Mouse (Mus musculus): ENCODE results near the gene Tet1.

Tet1 gene

GRCm38 (mm10) chr10:62892549-62893232 lies 16.1 kb downstream of the Tet1 start:
- in situ Hi-C loops (cut with MboI; ENCODE audit: unreplicated experiment in 2 of 2) = no loop called here

- in situ Hi-C loops (cut with MboI; ENCODE audit: unreplicated experiment in 2 of 2) = no loop called here
Observed at GRCm38 (mm10) chr10:62891025-62891424, 17.8 kb downstream of the Tet1 start.

- in situ Hi-C loops (cut with MboI; ENCODE audit: unreplicated experiment in 2 of 2) = no loop called here
Observed at GRCm38 (mm10) chr10:62886799-62887591, 21.8 kb downstream of the Tet1 start.

DNA sequence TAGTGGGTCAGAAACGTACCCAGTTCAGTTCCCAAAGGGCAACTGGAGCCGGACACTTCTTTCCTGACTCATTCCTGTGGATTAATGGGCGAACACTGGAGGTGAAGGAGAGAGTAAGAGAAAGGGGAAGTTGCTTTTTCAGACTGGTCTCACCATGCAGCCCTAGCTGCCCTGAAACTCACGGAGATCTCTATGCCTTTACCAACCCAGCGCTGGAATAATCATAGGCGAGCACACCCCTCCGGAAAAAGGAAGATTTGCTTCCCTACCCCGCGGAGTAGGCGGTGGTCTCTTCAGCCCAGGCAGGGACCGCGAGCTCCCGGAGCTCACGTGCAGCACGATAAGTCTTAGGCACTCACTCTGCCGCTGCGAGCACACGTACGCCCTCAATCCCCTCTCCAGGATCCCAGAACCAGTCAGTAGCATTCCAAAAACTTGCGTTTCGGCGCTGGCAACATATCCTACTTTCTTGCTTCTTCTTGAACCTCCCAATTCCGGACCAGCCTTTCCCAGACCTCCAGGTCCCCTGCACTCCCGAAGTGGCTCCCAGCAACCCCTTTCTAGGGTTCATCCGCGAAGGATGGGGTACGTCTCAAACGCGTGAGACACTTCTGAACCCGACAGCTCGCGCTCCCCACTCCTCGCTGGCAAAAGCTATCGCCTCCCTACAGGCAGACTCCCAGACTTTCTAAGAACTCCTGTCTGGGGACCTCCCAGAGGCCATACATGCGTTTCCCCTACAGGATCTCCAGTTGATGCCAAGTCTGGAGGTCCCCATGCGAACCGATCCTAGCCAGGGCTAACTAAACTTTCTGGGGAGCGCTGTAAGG lies 22.6 kb downstream of the Tet1 start:
- in situ Hi-C loops (cut with MboI; ENCODE audit: unreplicated experiment in 2 of 2) = no loop called here

- in situ Hi-C loops (cut with MboI; ENCODE audit: unreplicated experiment in 2 of 2) = no loop called here
Observed at GRCm38 (mm10) chr10:62885460-62885859, 23.3 kb downstream of the Tet1 start.

- in situ Hi-C loops (cut with MboI; ENCODE audit: unreplicated experiment in 2 of 2) = no loop called here
Observed at GRCm38 (mm10) chr10:62884517-62884916, 24.3 kb downstream of the Tet1 start.

DNA sequence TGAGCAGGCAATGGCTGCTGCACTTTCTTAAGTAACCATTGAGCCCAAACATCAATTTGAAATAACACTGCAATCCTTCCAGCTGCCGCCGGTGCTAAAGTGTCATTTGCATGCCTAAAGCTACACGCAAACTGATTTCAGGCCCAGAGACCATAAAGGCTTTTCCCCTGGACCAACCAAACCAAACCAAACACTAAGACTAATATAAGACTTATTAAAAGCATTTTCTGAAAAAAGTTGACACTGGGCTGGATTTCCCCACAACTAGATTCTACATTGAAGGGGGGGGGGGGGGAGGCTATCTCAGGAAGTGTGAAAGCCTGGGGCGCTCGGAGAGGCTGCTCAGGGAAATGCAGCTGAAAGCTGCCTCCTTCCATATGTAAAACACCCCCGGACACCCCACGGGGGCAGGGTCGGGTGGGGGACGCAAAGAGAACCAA lies 24.8 kb downstream of the Tet1 start:
- in situ Hi-C loops (cut with MboI; ENCODE audit: unreplicated experiment in 2 of 2) = no loop called here

DNA sequence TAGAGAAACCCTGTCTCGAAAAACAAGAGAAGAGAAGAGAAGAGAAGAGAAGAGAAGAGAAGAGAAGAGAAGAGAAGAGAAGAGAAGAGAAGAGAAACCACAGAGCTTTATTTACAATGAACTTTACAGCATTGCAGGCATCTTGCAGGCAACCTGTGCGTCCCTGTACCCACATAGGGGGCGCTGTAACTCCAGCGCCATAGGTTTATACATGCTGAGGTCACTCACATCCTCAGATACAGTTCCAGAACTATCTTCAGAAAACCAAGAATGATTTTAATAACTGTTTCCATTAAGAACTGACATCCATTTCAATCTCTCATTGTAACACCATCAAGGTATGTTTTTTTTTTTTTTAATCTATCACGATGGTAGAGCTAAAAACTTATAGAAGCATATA lies 27.6 kb downstream of the Tet1 start:
- in situ Hi-C loops (cut with MboI; ENCODE audit: unreplicated experiment in 2 of 2) = no loop called here

- in situ Hi-C loops (cut with MboI; ENCODE audit: unreplicated experiment in 2 of 2) = loop anchor here in 1 of 2 experiments (10.0 kb wide), 1 partner anchor 187 kb away; the partner anchor contains the start of gene Pbld1
Observed at GRCm38 (mm10) chr10:62878056-62878455, 30.7 kb downstream of the Tet1 start.

- in situ Hi-C loops (cut with MboI; ENCODE audit: unreplicated experiment in 2 of 2) = loop anchor here in 1 of 2 experiments (10.0 kb wide), 1 partner anchor 189 kb away; the partner anchor contains the start of gene Pbld1
Observed at GRCm38 (mm10) chr10:62875565-62875964, 33.2 kb downstream of the Tet1 start.

GRCm38 (mm10) chr10:62874828-62875227 lies 34.0 kb downstream of the Tet1 start:
- in situ Hi-C loops (cut with MboI; ENCODE audit: unreplicated experiment in 2 of 2) = loop anchor here in 1 of 2 experiments (10.0 kb wide), 1 partner anchor 190 kb away; the partner anchor contains the start of gene Pbld1

DNA sequence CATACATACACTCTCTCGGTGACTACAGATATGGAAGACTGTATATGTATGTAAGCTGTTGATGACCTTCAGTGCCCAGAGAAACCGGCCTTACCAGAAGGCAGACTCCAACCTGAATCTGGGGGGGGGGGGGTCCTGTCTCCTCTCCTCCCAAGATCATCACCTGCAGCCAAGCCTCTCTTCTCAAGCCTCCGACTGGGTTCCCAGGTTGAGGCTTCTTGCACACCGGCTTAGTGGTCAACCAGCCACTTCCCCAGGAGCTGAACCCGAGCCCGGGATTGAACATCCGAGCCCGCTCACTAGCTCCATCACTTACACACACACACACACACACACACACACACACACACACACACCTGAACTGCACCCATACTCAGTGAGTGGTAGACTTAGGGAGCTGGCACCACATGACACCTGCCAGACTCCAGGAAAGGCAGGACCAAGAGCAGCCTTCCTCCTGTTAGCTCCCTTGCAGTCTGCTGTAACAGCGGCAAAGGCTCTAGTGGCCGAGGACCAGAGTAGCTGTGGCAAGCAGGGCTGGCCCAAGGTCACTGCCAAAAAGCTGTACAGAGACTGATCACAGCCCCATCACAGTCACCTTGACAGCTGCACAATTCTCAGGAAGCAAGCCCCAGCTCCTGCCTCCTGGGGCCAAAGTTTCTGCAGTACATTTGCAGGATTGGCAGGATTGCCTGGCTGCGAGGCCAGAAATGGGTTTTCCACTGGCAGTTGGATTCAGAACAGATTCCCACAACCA lies 42.6 kb downstream of the Tet1 start:
- in situ Hi-C loops (cut with MboI; ENCODE audit: unreplicated experiment in 2 of 2) = no loop called here

DNA sequence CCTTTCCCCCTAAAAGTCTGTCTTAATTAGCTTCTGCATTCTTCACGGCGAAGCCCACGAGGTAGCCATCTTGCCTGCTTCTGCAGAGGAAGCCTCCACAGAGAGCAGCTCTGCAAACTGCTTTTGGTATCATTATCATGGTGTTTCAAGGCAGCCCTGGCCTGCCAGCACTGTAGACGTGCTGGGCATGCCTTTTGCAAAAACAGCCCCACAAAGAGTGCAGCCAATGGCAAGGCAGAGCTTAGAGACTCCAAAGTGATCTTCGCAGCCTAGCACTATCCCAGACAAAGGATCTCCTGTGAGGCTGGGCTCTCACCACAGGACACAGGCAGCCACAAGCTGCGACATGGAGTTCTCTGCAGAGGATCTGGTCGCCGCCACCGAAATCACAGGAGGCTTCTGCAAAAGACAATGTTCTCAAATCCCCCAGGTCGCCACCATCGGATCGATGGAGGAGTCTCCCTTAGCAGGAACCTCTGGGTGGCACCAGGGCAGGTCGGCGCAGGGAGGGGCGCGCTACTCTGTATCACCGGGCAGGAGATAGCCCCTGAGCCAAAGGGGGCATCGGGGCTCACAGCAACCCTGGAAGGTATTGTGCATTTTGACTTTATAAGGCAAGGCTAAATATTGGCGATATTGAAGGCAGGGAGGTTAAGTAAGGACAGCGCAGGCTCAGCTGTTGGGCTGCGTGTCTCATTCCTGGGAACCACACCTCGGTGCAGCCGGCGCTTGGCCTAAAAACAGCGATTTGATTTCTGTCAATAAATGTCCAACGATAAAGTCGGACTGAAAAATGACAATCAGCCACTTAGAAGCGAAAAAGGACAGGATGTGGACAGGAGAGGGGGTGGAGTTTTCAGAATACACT lies 43.4 kb downstream of the Tet1 start:
- in situ Hi-C loops (cut with MboI; ENCODE audit: unreplicated experiment in 2 of 2) = no loop called here

DNA sequence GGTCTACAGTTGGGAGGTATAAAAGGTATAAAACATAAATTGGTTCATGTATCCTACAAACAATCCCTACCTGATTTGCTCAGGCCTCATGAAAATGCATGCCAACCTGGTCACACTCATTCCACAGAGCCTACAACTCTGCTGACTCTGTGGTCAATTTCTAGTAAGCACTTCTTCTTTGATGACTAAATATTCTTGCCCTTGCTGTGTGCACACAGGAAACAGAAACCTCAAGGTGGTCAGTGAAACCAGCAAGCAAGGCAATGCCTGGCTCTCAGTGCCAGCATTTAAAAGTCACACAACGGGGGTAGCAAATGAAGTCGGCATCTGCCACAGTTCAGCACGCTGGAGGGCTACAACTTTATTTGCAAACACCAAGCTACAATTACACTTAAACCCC lies 45.2 kb downstream of the Tet1 start:
- in situ Hi-C loops (cut with MboI; ENCODE audit: unreplicated experiment in 2 of 2) = no loop called here

- in situ Hi-C loops (cut with MboI; ENCODE audit: unreplicated experiment in 2 of 2) = no loop called here
Observed at GRCm38 (mm10) chr10:62862435-62862834, 46.4 kb downstream of the Tet1 start.

DNA sequence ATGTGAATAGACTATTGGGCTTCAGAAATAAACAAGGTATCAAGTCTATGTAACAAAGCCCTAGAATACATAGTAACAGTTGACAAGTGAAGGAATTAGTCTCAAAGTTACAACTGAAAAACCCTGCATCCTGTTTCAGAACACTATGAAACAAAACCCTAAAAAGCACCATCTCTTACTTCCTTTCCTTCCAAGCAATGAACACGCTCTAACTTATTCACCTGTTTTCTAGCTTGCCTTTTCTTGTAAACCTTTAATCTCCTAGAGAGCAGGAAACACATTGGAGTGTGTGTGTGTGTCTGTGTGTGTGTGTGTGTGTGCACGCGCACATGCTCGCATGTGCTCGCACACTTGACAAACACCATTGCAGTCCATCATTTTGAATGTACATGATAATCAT lies 49.8 kb downstream of the Tet1 start:
- in situ Hi-C loops (cut with MboI; ENCODE audit: unreplicated experiment in 2 of 2) = no loop called here

DNA sequence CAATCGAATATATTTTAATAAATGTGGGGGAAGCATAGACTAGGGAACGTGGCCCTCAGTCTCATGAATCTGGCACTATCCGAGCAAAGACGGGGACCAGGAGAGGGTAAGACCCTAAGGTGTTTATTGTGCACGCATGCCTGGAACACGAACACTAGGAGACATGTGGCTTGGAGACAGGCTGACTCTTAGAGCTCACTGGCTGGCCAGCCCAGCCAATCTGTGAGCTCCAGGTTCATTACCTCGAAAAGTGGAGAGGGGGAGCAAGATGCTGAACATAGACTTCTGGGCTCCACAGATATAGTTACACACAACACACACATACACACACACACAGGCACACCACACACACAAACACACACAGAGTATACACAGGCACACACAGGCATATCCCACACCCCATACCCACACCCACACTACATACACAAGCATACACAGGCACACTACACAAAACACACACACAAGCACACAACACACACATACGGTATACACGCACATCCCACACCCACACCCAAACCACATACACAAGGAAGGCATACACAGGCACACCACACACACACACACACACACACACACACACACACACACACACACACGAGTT lies 52.0 kb downstream of the Tet1 start:
- in situ Hi-C loops (cut with MboI; ENCODE audit: unreplicated experiment in 2 of 2) = no loop called here

DNA sequence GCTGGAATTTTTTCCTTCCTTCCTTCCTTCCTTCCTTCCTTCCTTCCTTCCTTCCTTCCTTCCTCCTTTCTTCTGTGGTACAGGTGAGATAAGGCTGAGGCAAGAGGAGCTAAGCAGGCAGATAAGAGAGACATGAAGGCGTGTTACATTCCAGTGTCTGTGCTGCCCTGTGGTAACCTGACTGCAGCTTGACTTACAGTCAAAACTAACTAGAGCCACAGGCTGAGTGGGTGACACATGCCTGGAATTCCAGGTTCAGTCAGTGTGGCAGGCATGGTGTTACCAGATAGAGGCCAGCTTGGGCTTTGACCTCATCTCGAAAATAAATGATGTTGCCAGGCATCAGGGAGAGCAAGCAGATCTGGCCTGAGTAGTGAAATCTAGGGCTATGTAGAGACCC lies 53.8 kb downstream of the Tet1 start:
- in situ Hi-C loops (cut with MboI; ENCODE audit: unreplicated experiment in 2 of 2) = no loop called here

GRCm38 (mm10) chr10:62854581-62854980 lies 54.2 kb downstream of the Tet1 start:
- in situ Hi-C loops (cut with MboI; ENCODE audit: unreplicated experiment in 2 of 2) = no loop called here
